Mouse (Mus musculus): ENCODE results near the gene Dab2. TPM values are rescaled to one million over a fixed set of nuclear protein-coding genes. Genes with fewer than 3 reads are reported as not detected.

Dab2 gene
- polyA plus RNA-seq, 1 experiment from 2014 or later = 66.0 TPM

- WGBS = 80% methylated on average over 5 of the region's 5 CpGs
- Histone ChIP-seq H3K9ac (replicated peaks; ENCODE audit: low read depth, low read length) (no peak overlapping the region), H3K36me3 (ENCODE audit: control insufficient read depth, insufficient read depth, low read length) (no peaks in the 10 kb centered on the region), H3K9me3 (ENCODE audit: control insufficient read depth, low read depth, low read length) (no peaks in the 10 kb centered on the region), H3K4me1 (ENCODE audit: control insufficient read depth, insufficient read depth, low read length) (no peaks in the 10 kb centered on the region), H3K4me2 (replicated peaks; ENCODE audit: low read depth, low read length) (no peak overlapping the region), H3K27me3 (ENCODE audit: control insufficient read depth, insufficient read depth, low read length) (no peaks in the 10 kb centered on the region), H3K27ac (ENCODE audit: low read length) (no peak overlapping the region), H3K4me3 (ENCODE audit: low read depth, low read length) (no peak overlapping the region)
- ATAC-seq (ENCODE audit: insufficient number of reproducible peaks, insufficient read depth, low FRiP score, low read depth) = no peak
These were observed 76.4 kb downstream of the Dab2 start for GRCm38 (mm10) chr15:6376001-6376400.

DNA sequence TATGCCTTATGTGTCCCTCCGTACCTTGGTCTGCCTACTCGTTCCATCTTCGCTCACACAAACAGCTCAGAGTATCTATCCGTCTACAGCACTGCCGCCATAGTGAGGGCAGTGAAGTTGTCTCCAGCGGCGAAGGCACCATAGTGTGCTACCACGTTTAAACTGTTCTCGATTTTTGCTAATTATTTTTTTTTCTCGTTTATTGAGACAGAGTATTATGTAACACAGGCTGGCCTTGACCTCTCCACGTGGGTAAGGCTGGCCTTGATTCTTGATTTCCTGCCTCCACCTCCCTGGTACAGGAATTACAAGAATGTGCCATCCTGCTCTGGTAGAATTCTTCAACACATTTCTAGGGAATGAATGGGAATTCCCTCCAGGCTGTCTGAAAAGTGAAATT lies 77.2 kb downstream of the Dab2 start:
- H3K27me3 ChIP-seq (ENCODE audit: control insufficient read depth, insufficient read depth, low read length) = no peaks in the 10 kb centered on the region
- 79% methylated on average over 11 of the region's 11 CpGs for WGBS
- H3K36me3 ChIP-seq (ENCODE audit: control insufficient read depth, insufficient read depth, low read length) = no peaks in the 10 kb centered on the region
- H3K4me1 ChIP-seq (ENCODE audit: control insufficient read depth, insufficient read depth, low read length) = no peaks in the 10 kb centered on the region
- H3K9ac ChIP-seq (replicated peaks; ENCODE audit: low read depth, low read length) = no peak overlapping the region
- no peak for ATAC-seq (ENCODE audit: insufficient number of reproducible peaks, insufficient read depth, low FRiP score, low read depth)
- H3K9me3 ChIP-seq (ENCODE audit: control insufficient read depth, low read depth, low read length) = no peaks in the 10 kb centered on the region
- H3K27ac ChIP-seq (ENCODE audit: low read length) = no peak overlapping the region
- no peak overlapping the region for H3K4me3 ChIP-seq (ENCODE audit: low read depth, low read length)
- no peak overlapping the region for H3K4me2 ChIP-seq (replicated peaks; ENCODE audit: low read depth, low read length)

DNA sequence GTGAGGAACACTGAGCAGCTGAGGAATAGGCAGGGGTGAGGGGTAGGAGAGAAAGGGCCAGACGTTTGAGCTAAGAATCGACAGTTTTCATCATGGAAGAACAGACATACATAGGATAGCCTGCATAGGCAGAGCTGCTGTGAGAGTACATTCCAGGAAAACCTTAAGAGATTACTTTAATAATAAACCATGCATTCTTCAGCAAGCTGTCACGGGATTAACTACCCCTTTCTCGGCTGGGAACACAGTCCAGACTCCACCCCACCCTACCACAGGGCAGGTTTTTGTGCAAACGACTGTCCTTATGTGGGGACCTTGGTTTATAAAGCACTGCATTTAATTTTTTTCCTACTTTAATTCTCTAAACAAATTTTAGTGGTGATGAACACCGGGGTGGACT lies 84.4 kb downstream of the Dab2 start:
- Histone ChIP-seq H3K4me1 (ENCODE audit: control insufficient read depth, insufficient read depth, low read length) (peaks cover 6% of the 10 kb centered on the region; the same call in 1 of the 2 replicates), H3K4me2 (replicated peaks; ENCODE audit: low read depth, low read length) (0 out of 2 replicates have a peak overlapping the region, but pooled peaks have one; percentile 10), H3K36me3 (ENCODE audit: control insufficient read depth, insufficient read depth, low read length) (no peaks in the 10 kb centered on the region), H3K27ac (ENCODE audit: low read length) (peak overlapping the region; percentile 59; the same call in 1 of the 2 replicates), H3K4me3 (ENCODE audit: low read depth, low read length) (no peak overlapping the region), H3K9me3 (ENCODE audit: control insufficient read depth, low read depth, low read length) (no peaks in the 10 kb centered on the region), H3K9ac (replicated peaks; ENCODE audit: low read depth, low read length) (no peak overlapping the region), H3K27me3 (ENCODE audit: control insufficient read depth, insufficient read depth, low read length) (no peaks in the 10 kb centered on the region)
- 9% methylated on average over 6 of the region's 6 CpGs for WGBS
- no peak for ATAC-seq (ENCODE audit: insufficient number of reproducible peaks, insufficient read depth, low FRiP score, low read depth)

- WGBS = 33% methylated on average over 1 of the region's 1 CpGs
- no peak overlapping the region for H3K27ac ChIP-seq (ENCODE audit: low read length)
- no peaks in the 10 kb centered on the region for H3K27me3 ChIP-seq (ENCODE audit: control insufficient read depth, insufficient read depth, low read length)
- H3K36me3 ChIP-seq (ENCODE audit: control insufficient read depth, insufficient read depth, low read length) = no peaks in the 10 kb centered on the region
- no peak for ATAC-seq (ENCODE audit: insufficient number of reproducible peaks, insufficient read depth, low FRiP score, low read depth)
- H3K9me3 ChIP-seq (ENCODE audit: control insufficient read depth, low read depth, low read length) = no peaks in the 10 kb centered on the region
- H3K4me3 ChIP-seq (ENCODE audit: low read depth, low read length) = no peak overlapping the region
- H3K4me1 ChIP-seq (ENCODE audit: control insufficient read depth, insufficient read depth, low read length) = peaks cover 8% of the 10 kb centered on the region; the same call in 1 of the 2 replicates
- H3K9ac ChIP-seq (replicated peaks; ENCODE audit: low read depth, low read length) = no peak overlapping the region
- H3K4me2 ChIP-seq (replicated peaks; ENCODE audit: low read depth, low read length) = no peak overlapping the region
These were observed 85.7 kb downstream of the Dab2 start for GRCm38 (mm10) chr15:6385241-6385640.

DNA sequence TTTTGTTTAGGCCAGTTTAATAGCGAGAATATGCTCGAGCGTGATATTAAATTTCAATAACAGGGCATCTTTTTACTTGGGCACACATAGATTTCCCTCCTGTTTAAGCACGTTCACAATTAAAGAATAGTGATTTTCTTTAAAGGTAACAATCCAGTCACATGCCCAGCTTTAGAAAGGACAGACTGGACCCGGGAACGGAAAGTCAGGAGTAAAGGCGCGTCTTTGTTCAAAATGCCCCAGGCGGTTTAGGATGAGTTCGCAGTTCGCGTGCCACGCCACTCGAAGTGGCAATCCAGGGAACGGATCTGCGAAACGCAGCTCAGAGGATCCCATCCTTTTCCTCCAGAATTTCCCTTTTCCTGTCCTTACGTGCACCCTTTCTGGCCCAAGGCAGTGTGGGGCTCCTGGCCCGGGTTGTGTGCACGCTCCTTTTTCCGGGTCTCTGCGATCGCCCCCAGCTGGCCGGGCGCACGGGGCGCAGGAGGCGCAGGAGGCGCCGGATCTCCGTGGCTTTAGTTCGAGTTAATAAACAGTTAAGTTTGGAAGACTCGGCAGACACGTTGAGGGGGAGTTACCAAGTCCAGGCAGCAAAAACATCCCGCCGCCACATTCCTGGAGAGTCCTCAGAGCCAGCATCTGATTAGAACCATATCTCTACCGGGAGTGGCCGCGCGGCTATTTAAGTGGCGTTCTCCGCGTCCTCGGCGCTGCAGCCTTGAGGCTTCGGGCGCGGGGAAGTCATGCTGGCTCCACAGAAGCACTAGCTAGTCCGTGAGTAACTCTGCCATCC lies 86.8 kb downstream of the Dab2 start:
- Histone ChIP-seq H3K27me3 (ENCODE audit: control insufficient read depth, insufficient read depth, low read length) (no peaks in the 10 kb centered on the region), H3K4me1 (ENCODE audit: control insufficient read depth, insufficient read depth, low read length) (peaks cover 8% of the 10 kb centered on the region; the same call in 1 of the 2 replicates), H3K36me3 (ENCODE audit: control insufficient read depth, insufficient read depth, low read length) (no peaks in the 10 kb centered on the region), H3K27ac (ENCODE audit: low read length) (0 out of 2 replicates have a peak overlapping the region, but pooled peaks have one; percentile 30), H3K9me3 (ENCODE audit: control insufficient read depth, low read depth, low read length) (no peaks in the 10 kb centered on the region), H3K4me3 (ENCODE audit: low read depth, low read length) (peak overlapping the region; percentile 45), H3K4me2 (replicated peaks; ENCODE audit: low read depth, low read length) (peak overlapping the region; percentile 47), H3K9ac (replicated peaks; ENCODE audit: low read depth, low read length) (peak overlapping the region; percentile 46)
- ATAC-seq (ENCODE audit: insufficient number of reproducible peaks, insufficient read depth, low FRiP score, low read depth) = peak; percentile 89
- 2% methylated on average over 49 of the region's 49 CpGs for WGBS

DNA sequence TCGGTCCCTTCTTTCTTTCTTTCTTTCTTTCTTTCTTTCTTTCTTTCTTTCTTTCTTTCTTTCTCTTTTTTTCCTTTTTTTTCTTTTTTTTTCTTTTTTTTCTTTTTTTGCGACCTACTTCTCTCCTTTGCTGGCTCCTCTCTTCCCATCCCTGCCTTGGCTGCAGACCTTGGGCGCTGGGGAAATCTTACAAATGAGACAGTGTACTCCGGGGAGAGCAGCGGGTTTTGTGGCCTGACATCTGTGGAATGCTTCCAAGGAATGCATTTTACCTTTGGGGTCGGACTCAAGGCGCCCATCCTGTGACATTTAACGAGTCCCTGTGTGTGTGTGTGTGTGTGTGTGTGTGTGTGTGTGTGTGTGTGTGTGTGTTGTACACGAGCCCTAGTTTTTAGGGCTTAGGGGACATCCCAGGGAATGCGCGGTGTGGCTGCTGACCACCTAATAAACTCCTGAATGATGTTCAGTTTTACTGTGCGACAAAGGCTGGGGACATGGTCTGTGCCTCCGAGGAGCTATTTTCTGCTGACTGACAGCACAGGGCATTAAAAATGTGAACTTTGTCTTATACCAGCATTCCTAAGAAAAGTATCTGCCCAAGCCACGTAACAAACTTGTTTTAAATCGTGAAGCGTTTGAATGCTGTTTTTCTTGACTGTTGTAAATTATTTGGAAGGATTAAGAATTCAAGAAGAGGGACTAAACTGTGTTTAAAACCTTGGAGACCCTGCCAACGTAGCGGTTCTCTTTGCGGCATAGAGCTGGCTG lies 87.6 kb downstream of the Dab2 start:
- Histone ChIP-seq H3K9ac (replicated peaks; ENCODE audit: low read depth, low read length) (peak overlapping the region; percentile 46), H3K36me3 (ENCODE audit: control insufficient read depth, insufficient read depth, low read length) (no peaks in the 10 kb centered on the region), H3K27ac (ENCODE audit: low read length) (peak overlapping the region; percentile 30; the same call in 1 of the 2 replicates), H3K4me2 (replicated peaks; ENCODE audit: low read depth, low read length) (peak overlapping the region; percentile 47), H3K4me3 (ENCODE audit: low read depth, low read length) (peak overlapping the region; percentile 45), H3K4me1 (ENCODE audit: control insufficient read depth, insufficient read depth, low read length) (peaks cover 8% of the 10 kb centered on the region; the same call in 1 of the 2 replicates), H3K27me3 (ENCODE audit: control insufficient read depth, insufficient read depth, low read length) (no peaks in the 10 kb centered on the region), H3K9me3 (ENCODE audit: control insufficient read depth, low read depth, low read length) (no peaks in the 10 kb centered on the region)
- WGBS = 6% methylated on average over 19 of the region's 19 CpGs
- ATAC-seq (ENCODE audit: insufficient number of reproducible peaks, insufficient read depth, low FRiP score, low read depth) = no peak

- no peaks in the 10 kb centered on the region for H3K9me3 ChIP-seq (ENCODE audit: control insufficient read depth, low read depth, low read length)
- ATAC-seq (ENCODE audit: insufficient number of reproducible peaks, insufficient read depth, low FRiP score, low read depth) = no peak
- peak overlapping the region; percentile 46 for H3K9ac ChIP-seq (replicated peaks; ENCODE audit: low read depth, low read length)
- WGBS = 15% methylated on average over 6 of the region's 6 CpGs
- peak overlapping the region; percentile 11; the same call in 1 of the 2 replicates for H3K27ac ChIP-seq (ENCODE audit: low read length)
- peak overlapping the region; percentile 45 for H3K4me3 ChIP-seq (ENCODE audit: low read depth, low read length)
- H3K36me3 ChIP-seq (ENCODE audit: control insufficient read depth, insufficient read depth, low read length) = no peaks in the 10 kb centered on the region
- peak overlapping the region; percentile 47 for H3K4me2 ChIP-seq (replicated peaks; ENCODE audit: low read depth, low read length)
- peaks cover 8% of the 10 kb centered on the region; the same call in 1 of the 2 replicates for H3K4me1 ChIP-seq (ENCODE audit: control insufficient read depth, insufficient read depth, low read length)
- H3K27me3 ChIP-seq (ENCODE audit: control insufficient read depth, insufficient read depth, low read length) = no peaks in the 10 kb centered on the region
These were observed 88.1 kb downstream of the Dab2 start for GRCm38 (mm10) chr15:6387729-6388070.

- no peak for ATAC-seq (ENCODE audit: insufficient number of reproducible peaks, insufficient read depth, low FRiP score, low read depth)
These were observed 88.6 kb downstream of the Dab2 start for GRCm38 (mm10) chr15:6388146-6388545.

More at GRCm38 (mm10) chr15:6388146-6388545, 88.6 kb downstream of the Dab2 start:
- Histone ChIP-seq H3K36me3 (ENCODE audit: control insufficient read depth, insufficient read depth, low read length) (no peaks in the 10 kb centered on the region), H3K27me3 (ENCODE audit: control insufficient read depth, insufficient read depth, low read length) (no peaks in the 10 kb centered on the region), H3K4me1 (ENCODE audit: control insufficient read depth, insufficient read depth, low read length) (peaks cover 8% of the 10 kb centered on the region; the same call in 1 of the 2 replicates), H3K4me2 (replicated peaks; ENCODE audit: low read depth, low read length) (peak overlapping the region; percentile 47), H3K4me3 (ENCODE audit: low read depth, low read length) (peak overlapping the region; percentile 45), H3K9me3 (ENCODE audit: control insufficient read depth, low read depth, low read length) (no peaks in the 10 kb centered on the region), H3K27ac (ENCODE audit: low read length) (peak overlapping the region; percentile 11; the same call in 1 of the 2 replicates), H3K9ac (replicated peaks; ENCODE audit: low read depth, low read length) (peak overlapping the region; percentile 46)
- 49% methylated on average over 3 of the region's 3 CpGs for WGBS
